Mouse (Mus musculus) lung, postnatal 25 days (tissue): ENCODE results near the gene Rxfp3.
"Not testable (repeated sequence)": the region's sequence is repeated elsewhere in the genome, so short reads cannot be mapped to it uniquely, and the experiment has no call there.

Source experiments
- DNase-seq: peaks from one replicate; pipeline ENCODE4 v3.0.0; 2022; ENCODE audit warnings: low spot score

Rxfp3 gene

GRCm38 (mm10) chr15:11035947-11036474 lies 1.8 kb downstream of the Rxfp3 start:
- DNase-seq = no peak

GRCm38 (mm10) chr15:11030188-11030587 lies 7.6 kb downstream of the Rxfp3 start:
- no peak for DNase-seq

DNA sequence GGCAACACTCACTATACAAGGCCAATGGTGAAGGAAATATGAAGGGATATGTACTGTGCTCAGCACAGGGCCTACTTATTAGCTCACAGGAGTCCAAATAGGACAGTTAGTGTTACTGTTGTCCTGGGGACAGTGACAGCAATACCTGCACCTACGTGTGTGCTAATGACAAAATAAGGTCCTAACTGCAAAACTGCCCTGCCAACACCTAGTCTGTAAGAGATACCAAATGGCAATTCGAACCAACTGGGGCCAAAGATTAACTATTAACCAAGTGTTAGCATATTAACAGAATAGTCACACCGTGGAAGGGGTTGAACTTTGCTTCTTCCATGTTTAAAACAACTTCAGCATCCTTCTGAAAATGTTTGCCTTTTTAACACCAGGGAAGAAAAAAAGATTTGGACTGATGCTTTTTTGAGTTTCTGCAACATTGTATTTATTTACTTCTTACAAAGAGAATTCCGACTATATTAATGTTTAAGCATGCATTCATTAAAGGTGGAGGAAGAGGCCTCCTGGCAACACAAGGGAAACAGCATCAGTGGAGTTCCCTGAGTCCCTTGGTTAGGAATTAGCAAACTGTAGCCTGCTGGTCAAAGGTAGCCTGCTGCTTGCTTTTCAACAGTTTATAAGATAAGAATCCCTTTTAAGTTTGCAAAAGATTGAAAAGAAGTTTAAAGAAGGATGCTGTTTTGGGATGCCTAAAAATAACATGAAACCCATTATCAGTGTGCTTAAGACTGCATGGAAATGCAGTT lies 10.8 kb downstream of the Rxfp3 start:
- DNase-seq = no peak

GRCm38 (mm10) chr15:11014931-11015330 lies 22.9 kb downstream of the Rxfp3 start:
- no peak for DNase-seq

GRCm38 (mm10) chr15:11010976-11011548 lies 26.7 kb downstream of the Rxfp3 start:
- DNase-seq = no peak

DNA sequence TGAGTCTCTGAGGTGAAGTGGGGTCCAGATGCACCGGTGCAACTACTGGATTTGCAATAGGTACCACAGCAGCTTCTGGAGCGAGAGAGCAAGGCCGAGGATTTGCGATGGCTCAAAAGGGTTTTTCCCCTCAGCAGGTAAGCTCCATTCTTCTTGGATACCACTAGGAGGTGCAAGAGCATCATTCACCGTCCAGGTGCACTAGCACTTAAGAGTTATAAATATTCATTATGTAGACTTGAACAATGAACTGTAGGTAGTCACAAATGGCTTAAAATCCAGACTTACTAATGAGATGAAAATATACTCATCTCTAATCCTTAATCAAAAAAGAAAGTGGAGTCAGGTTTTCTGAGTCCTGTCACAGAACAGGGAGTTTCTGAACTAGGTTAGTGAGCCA lies 29.0 kb downstream of the Rxfp3 start:
- DNase-seq = peak; percentile 14

GRCm38 (mm10) chr15:11004646-11005045 lies 33.1 kb downstream of the Rxfp3 start:
- DNase-seq = no peak

- DNase-seq = no peak
Observed at GRCm38 (mm10) chr15:11003791-11004190, 34.0 kb downstream of the Rxfp3 start.

DNA sequence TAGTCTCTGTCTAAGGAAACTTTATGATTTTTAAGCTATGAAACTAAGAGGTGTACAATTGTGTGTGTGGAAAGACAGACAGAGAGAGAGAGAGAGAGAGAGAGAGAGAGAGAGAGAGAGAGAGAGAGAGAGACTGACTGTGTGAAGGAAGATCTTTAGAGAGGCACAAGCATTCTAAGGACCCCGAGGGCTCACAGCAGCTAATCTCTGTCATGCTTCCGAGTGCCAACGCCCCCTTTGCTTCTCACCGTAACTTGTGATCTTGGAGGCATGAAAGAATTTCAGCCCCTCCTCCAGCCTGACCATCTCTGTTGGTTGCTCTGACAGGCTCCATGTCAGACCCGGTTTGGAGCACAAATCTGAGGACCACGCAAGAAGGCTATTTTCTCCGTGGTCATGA lies 37.4 kb downstream of the Rxfp3 start, which contains the start of gene Slc45a2:
TSS of gene Slc45a2 (plus strand) at position 301 of the 400 bp plus-strand sequence.
- DNase-seq = no peak

- no peak for DNase-seq
Observed at GRCm38 (mm10) chr15:10999832-11000231, 38.0 kb downstream of the Rxfp3 start.

DNA sequence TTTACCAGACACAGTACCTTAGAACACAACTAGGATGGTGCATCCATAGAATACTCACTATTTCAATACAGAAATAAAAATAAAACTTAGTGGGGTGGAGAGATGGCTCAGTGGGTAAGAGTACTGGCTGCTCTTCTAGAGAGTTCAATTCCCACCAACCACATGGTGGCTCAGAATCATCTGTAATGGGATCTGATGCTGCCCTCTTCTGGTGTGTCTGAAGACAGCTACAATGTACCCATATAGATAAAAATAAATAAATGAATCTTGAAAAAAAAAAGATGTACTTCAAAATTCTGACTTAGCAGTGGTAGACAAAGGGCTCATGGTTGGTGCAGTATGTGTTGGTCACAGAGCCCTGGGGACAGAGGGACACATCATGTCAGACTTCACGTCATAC lies 46.2 kb downstream of the Rxfp3 start:
- no peak for DNase-seq

- peak; percentile 36 for DNase-seq
Observed at GRCm38 (mm10) chr15:10990411-10990810, 47.4 kb downstream of the Rxfp3 start.

- not testable (repeated sequence) for DNase-seq
Observed at GRCm38 (mm10) chr15:10986477-10986876, 51.3 kb downstream of the Rxfp3 start.

DNA sequence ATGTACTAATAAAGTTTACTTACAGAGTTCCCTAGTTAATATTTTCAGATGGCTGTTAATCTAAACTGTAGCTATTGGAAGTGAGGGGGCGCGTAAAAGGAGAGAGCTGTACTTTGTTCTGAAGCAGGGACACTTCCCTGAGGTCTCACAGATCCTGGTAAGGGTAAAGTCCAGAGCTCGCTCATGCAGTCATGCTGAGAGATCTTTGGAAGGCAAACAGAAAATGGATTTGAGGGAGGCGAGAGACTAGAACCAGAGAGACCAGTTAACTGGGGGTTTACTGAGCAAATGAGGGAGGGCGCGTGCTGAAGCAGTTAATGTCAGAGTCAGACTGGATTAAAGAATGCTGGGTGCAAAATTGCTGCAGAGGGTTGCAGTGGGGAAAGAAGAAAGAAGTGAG lies 52.0 kb downstream of the Rxfp3 start:
- no peak for DNase-seq
